Mouse (Mus musculus) brown adipose tissue, adult 24 weeks (tissue): ENCODE data around the gene Cabp1. TPM values are rescaled to one million over a fixed set of nuclear protein-coding genes. Genes with fewer than 3 reads are reported as not detected.
"Not testable (repeated sequence)": the region's sequence is repeated elsewhere in the genome, so short reads cannot be mapped to it uniquely, and the experiment has no call there.

Source experiments
- H3K27ac ChIP-seq: fragments of 200-500 bp; replicated peaks from 2 replicates; pipeline ENCODE4 v1.5.1; 2012; ENCODE audit warnings: low read depth, mild to moderate bottlenecking, low read length
- H3K4me1 ChIP-seq: fragments of 200-500 bp; 2 replicates; pipeline ENCODE4 v1.6.1; 2012; ENCODE audit warnings: low read length, mixed read lengths; ENCODE audit not compliant: control insufficient read depth, insufficient read depth, insufficient read length
- H3K4me3 ChIP-seq: fragments of 200-500 bp; 2 replicates; pipeline ENCODE4 v1.5.1; 2012; ENCODE audit warnings: low read depth, mild to moderate bottlenecking, low read length, moderate library complexity; ENCODE audit not compliant: insufficient read depth
- polyA plus RNA-seq: library from polyadenylated mRNA; stranded (reverse); fragments of >200 nt; gene quantifications from 2 replicates; pipeline ENCODE4 v1.2.4, GENCODE M21; 2012; ENCODE audit not compliant: missing spikeins, insufficient read depth, insufficient read length

Cabp1 gene
- polyA plus RNA-seq, 1 experiment: 1.0 TPM

GRCm38 (mm10) chr5:115168641-115169415 lies 25.4 kb downstream of the Cabp1 start:
- Histone ChIP-seq H3K4me3 (no peak overlapping the region), H3K4me1 (peaks cover 10% of the 10 kb centered on the region)

GRCm38 (mm10) chr5:115167396-115167795 lies 26.8 kb downstream of the Cabp1 start:
- no peak overlapping the region for H3K4me3 ChIP-seq
- H3K4me1 ChIP-seq: peaks cover 12% of the 10 kb centered on the region
- 0 out of 2 replicates have a peak overlapping the region, but pooled peaks have one; percentile 21 for H3K27ac ChIP-seq

More at GRCm38 (mm10) chr5:115168641-115169415, 25.4 kb downstream of the Cabp1 start:
- H3K27ac ChIP-seq: no peak overlapping the region

GRCm38 (mm10) chr5:115166815-115167194 lies 27.4 kb downstream of the Cabp1 start:
- no peak overlapping the region for H3K4me3 ChIP-seq
- H3K4me1 ChIP-seq: peaks cover 16% of the 10 kb centered on the region
- H3K27ac ChIP-seq: no peak overlapping the region

GRCm38 (mm10) chr5:115165895-115166814 lies 28.0 kb downstream of the Cabp1 start:
- Histone ChIP-seq H3K4me3 (no peak overlapping the region), H3K4me1 (peaks cover 18% of the 10 kb centered on the region), H3K27ac (no peak overlapping the region)

- H3K4me3 ChIP-seq: no peak overlapping the region
- no peak overlapping the region for H3K27ac ChIP-seq
- H3K4me1 ChIP-seq: peaks cover 18% of the 10 kb centered on the region
Measured at GRCm38 (mm10) chr5:115165351-115165750, 28.8 kb downstream of the Cabp1 start.

GRCm38 (mm10) chr5:115164446-115164845 lies 29.7 kb downstream of the Cabp1 start:
- H3K27ac ChIP-seq, H3K4me3 ChIP-seq: not testable (repeated sequence)
- H3K4me1 ChIP-seq: peaks cover 25% of the 10 kb centered on the region

GRCm38 (mm10) chr5:115163563-115163962 lies 30.6 kb downstream of the Cabp1 start:
- H3K27ac ChIP-seq: no peak overlapping the region
- H3K4me3 ChIP-seq: no peak overlapping the region
- H3K4me1 ChIP-seq: peaks cover 25% of the 10 kb centered on the region

- Histone ChIP-seq H3K4me1 (peaks cover 23% of the 10 kb centered on the region), H3K27ac (peak overlapping the region; percentile 49)
- H3K4me3 ChIP-seq: not testable (repeated sequence)
Measured at GRCm38 (mm10) chr5:115161940-115162279, 32.3 kb downstream of the Cabp1 start.

GRCm38 (mm10) chr5:115161064-115161939 lies 32.9 kb downstream of the Cabp1 start:
- Histone ChIP-seq H3K4me3 (peak overlapping the region; percentile 24), H3K27ac (peak overlapping the region; percentile 98), H3K4me1 (peaks cover 20% of the 10 kb centered on the region)

GRCm38 (mm10) chr5:115160655-115161054 lies 33.5 kb downstream of the Cabp1 start:
- no peak overlapping the region for H3K4me3 ChIP-seq
- peak overlapping the region; percentile 95 for H3K27ac ChIP-seq
- peaks cover 24% of the 10 kb centered on the region for H3K4me1 ChIP-seq

- H3K4me3 ChIP-seq: peak overlapping the region; percentile 71
- peaks cover 38% of the 10 kb centered on the region for H3K4me1 ChIP-seq
Measured at GRCm38 (mm10) chr5:115159165-115159564, 35.0 kb downstream of the Cabp1 start.

GRCm38 (mm10) chr5:115158040-115158983 lies 35.9 kb downstream of the Cabp1 start, which contains the start of gene Mlec:
TSS of gene Mlec (minus strand) at chr5:115158179.
- Histone ChIP-seq H3K4me1 (peaks cover 43% of the 10 kb centered on the region), H3K4me3 (peak within 1 kb of the TSS; percentile 82), H3K27ac (peak within 1 kb of the TSS; percentile 83)

More at GRCm38 (mm10) chr5:115159165-115159564, 35.0 kb downstream of the Cabp1 start:
- peak overlapping the region; percentile 73 for H3K27ac ChIP-seq

GRCm38 (mm10) chr5:115156933-115157589 lies 37.1 kb downstream of the Cabp1 start:
- Histone ChIP-seq H3K4me3 (peak overlapping the region; percentile 82), H3K4me1 (peaks cover 53% of the 10 kb centered on the region), H3K27ac (no peak overlapping the region; the same call in 1 of the 2 replicates)
